Mouse (Mus musculus) embryonic facial prominence, embryonic 15.5 days (tissue): ENCODE measurements around the gene Rfx5. TPM values are rescaled to one million over a fixed set of nuclear protein-coding genes. Genes with fewer than 3 reads are reported as not detected.

ENCODE experiments used
- ATAC-seq: fragments of 200-750 bp; cut with Nextera tagmentation; 2 replicates; pipeline ENCODE4 v1.8.0; 2017; ENCODE audit warnings: low read depth, moderate TSS enrichment; ENCODE audit not compliant: insufficient number of reproducible peaks, low FRiP score, low TSS enrichment
- H3K27ac ChIP-seq: fragments of 300-500 bp; sonication (generic); replicated peaks from 2 replicates; pipeline ENCODE4 v1.5.1; 2015; ENCODE audit warnings: mild to moderate bottlenecking, inconsistent platforms
- H3K27me3 ChIP-seq: fragments of 300-500 bp; sonication (generic); 2 replicates; pipeline ENCODE4 v1.6.1; 2015; ENCODE audit warnings: inconsistent platforms
- H3K36me3 ChIP-seq: fragments of 300-500 bp; sonication (generic); 2 replicates; pipeline ENCODE4 v1.6.1; 2015; ENCODE audit warnings: mild to moderate bottlenecking, inconsistent platforms
- H3K4me1 ChIP-seq: fragments of 300-500 bp; sonication (generic); 2 replicates; pipeline ENCODE4 v1.6.1; 2015; ENCODE audit warnings: inconsistent platforms
- H3K4me2 ChIP-seq: fragments of 300-500 bp; sonication (generic); replicated peaks from 2 replicates; pipeline ENCODE4 v1.6.1; 2015; ENCODE audit warnings: mild to moderate bottlenecking, inconsistent platforms
- H3K4me3 ChIP-seq: fragments of 300-500 bp; sonication (generic); replicated peaks from 2 replicates; pipeline ENCODE4 v1.5.1; 2015; ENCODE audit warnings: mild to moderate bottlenecking, inconsistent platforms
- H3K9ac ChIP-seq: fragments of 300-500 bp; sonication (generic); 2 replicates; pipeline ENCODE4 v1.6.1; 2015; ENCODE audit warnings: inconsistent platforms
- H3K9me3 ChIP-seq: fragments of 300-500 bp; sonication (generic); replicated peaks from 2 replicates; pipeline ENCODE4 v1.6.1; 2016; ENCODE audit warnings: inconsistent platforms
- WGBS: fragments of 180-500 bp; shearing (Covaris S2); methylation state at CpG from one replicate; pipeline ENCODE4 v1.1.7; 2015; 5-methylcytosine and 5-hydroxymethylcytosine counted together
- polyA plus RNA-seq: library from polyadenylated mRNA; unstranded; fragments of >200 nt; fragmentation: Nextera tagmentation; extraction: Ambion mirVana; gene quantifications from 2 replicates; pipeline ENCODE4 v1.2.1, GENCODE M21; 2015

Rfx5 gene
- polyA plus RNA-seq, 1 experiment from 2014 or later = 11.0 TPM

DNA sequence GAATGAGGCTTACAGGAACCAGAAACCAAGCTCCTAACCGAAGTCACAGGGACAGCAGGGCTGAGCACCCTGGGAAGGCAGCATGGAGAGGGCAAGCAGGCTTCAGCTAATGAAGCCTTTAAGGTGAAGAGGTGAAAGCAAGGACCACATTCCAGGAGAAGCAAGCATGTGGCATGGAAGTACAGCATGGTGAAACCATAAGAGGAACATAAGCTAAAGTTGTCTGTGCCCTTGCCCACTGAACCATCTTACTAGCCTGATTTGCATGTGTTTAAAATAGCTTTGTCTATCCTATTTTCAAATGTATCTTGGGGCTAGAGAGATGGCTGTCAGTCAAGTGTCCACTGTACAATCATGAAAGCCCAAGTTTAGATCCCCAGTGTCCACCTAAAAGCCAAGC is 12.0 kb downstream of the Rfx5 start:
- no peaks in the 10 kb centered on the region for H3K9me3 ChIP-seq
- no peaks in the 10 kb centered on the region for H3K36me3 ChIP-seq
- H3K27ac ChIP-seq = no peak overlapping the region
- no peak overlapping the region for H3K4me2 ChIP-seq
- H3K27me3 ChIP-seq = no peaks in the 10 kb centered on the region
- no peak for ATAC-seq
- H3K4me3 ChIP-seq = no peak overlapping the region
- 81% methylated on average over 1 of the region's 1 CpGs for WGBS
- H3K4me1 ChIP-seq = no peaks in the 10 kb centered on the region
- no peak overlapping the region for H3K9ac ChIP-seq

DNA sequence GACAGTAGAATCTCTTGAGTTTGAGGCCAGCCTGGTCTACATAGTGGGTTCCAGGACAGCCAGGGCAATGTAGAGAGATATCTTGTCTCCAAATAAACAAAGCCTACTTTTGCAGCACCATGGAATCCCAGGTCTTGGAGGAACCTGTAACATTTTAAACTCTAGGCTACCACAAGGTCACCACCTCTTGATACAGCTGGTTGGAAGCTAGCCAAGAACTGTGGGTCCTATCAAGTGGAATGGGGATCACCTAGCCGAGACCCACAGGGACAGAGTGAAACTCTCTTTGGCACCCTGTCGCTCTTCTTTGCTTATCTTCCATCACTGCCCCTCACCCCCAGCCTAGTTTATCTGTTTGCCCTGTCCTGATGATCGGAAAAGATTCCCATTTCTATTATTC is 18.7 kb downstream of the Rfx5 start:
- H3K9me3 ChIP-seq = no peaks in the 10 kb centered on the region
- H3K36me3 ChIP-seq = peaks cover 7% of the 10 kb centered on the region
- no peak overlapping the region for H3K4me3 ChIP-seq
- 93% methylated on average over 3 of the region's 3 CpGs for WGBS
- no peaks in the 10 kb centered on the region for H3K27me3 ChIP-seq
- no peak overlapping the region for H3K4me2 ChIP-seq
- no peak overlapping the region for H3K9ac ChIP-seq
- no peak overlapping the region for H3K27ac ChIP-seq
- ATAC-seq = no peak
- peaks cover 16% of the 10 kb centered on the region for H3K4me1 ChIP-seq

DNA sequence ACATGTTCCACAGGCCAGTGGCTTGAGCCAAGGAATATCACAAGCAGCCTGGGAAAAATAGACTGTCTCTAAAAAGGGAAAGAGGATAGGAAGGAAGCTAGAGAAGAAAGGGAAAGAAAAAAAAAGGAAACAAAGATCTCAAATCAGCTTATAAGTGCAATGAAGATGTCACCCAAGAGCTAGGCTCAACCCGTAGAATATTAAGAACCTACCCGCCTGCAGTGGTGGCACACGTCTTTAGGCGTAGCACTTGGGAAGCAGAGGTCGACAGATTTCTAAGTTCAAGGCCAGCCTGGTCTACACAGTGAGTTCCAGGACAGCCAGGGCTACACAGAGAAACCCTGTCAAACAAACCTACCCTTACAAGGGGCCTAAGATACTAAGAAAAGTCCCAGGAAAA is 19.7 kb downstream of the Rfx5 start:
- peaks cover 12% of the 10 kb centered on the region for H3K36me3 ChIP-seq
- no peaks in the 10 kb centered on the region for H3K27me3 ChIP-seq
- ATAC-seq = no peak
- no peaks in the 10 kb centered on the region for H3K9me3 ChIP-seq
- 88% methylated on average over 5 of the region's 5 CpGs for WGBS
- H3K9ac ChIP-seq = no peak overlapping the region
- peak overlapping the region; percentile 73; the same call in 1 of the 2 replicates for H3K4me2 ChIP-seq
- H3K4me3 ChIP-seq = peak overlapping the region; percentile 98; the same call in 1 of the 2 replicates
- peaks cover 16% of the 10 kb centered on the region for H3K4me1 ChIP-seq
- H3K27ac ChIP-seq = no peak overlapping the region

DNA sequence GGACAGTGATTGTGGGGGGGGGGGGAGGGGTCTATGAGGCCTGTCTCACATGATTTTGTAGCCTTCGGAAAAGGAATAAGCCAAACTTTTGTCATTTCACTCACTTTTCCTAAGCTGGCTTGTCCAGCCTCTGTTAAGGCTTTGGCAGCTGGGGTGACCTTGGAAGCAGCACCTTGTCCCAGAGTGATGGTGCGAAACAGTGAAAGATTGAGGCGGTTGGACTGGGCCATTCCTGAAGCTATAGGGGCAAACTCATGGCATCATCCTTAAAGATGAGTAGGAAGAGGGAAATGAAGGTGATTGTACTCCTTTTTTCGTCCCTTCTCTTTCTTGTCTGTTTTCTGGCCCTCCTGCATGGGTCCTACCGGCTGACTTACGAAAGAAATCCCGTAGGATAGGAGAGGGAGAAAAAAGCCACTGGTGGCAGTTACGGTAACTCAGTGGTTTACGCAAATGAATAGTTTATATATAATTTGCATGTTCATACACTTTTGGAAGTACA is 20.2 kb downstream of the Rfx5 start:
- H3K9me3 ChIP-seq = no peaks in the 10 kb centered on the region
- H3K27ac ChIP-seq = peak overlapping the region; percentile 94; the same call in 1 of the 2 replicates
- peaks cover 16% of the 10 kb centered on the region for H3K4me1 ChIP-seq
- peak overlapping the region; percentile 35 for H3K9ac ChIP-seq
- H3K4me2 ChIP-seq = peak overlapping the region; percentile 73
- no peaks in the 10 kb centered on the region for H3K27me3 ChIP-seq
- peaks cover 12% of the 10 kb centered on the region for H3K36me3 ChIP-seq
- H3K4me3 ChIP-seq = peak overlapping the region; percentile 98
- 19% methylated on average over 9 of the region's 9 CpGs for WGBS
- ATAC-seq = peak; percentile 5; the same call in 1 of the 2 replicates

DNA sequence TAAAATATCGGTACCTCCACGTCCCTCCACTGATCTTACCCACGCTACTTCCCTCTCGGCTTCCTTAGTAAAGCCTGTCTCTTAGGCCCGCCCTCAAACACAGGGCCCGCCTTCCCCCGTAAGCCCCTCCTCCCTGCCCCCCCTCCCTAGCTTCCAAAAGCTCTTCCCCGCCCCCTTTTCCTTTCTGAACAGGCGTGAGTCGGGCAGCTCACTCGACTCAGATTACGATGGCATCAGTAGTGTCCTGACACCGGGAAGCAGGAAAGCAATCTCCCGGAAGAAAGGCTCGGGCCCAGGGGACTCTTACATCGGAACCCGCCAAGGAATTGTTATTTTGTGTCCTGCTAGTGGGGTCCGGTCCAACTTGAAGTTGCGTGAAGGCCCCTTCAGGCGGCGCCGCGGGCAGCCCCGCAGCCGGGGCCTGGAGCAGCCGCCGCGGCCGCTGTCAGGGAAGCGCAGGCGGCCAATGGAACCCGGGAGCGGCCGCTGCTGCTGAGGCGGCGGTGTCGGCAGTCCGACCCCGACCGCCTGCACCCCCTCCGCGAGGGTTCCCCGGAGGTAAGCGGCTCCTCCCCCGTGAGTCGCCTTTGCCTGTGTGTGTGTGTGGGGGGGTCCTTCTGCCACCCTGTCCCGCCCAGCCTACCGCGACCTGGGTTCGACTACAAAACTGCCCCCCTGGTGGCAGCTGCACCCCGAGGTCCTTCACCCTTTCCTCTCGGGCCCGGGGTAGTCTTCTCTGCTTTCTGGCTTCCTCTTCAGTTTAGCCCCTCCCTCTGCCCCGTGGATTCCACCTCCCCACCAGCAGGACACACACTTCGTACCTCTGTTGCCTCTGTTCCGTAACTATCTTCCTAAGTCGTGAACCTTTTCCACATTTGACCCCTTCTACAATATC is 20.9 kb downstream of the Rfx5 start, which contains the start of gene Pi4kb:
Gene Pi4kb, plus strand, starts transcription at position 204 of the 895 bp plus-strand sequence.
- Histone ChIP-seq H3K4me2 (peak within 1 kb of the TSS; percentile 73), H3K27ac (peak within 1 kb of the TSS; percentile 94), H3K27me3 (no peaks in the 10 kb centered on the region), H3K9me3 (no peaks in the 10 kb centered on the region), H3K4me1 (peaks cover 16% of the 10 kb centered on the region), H3K36me3 (peaks cover 12% of the 10 kb centered on the region), H3K4me3 (peak within 1 kb of the TSS; percentile 98), H3K9ac (peak within 1 kb of the TSS; percentile 88)
- ATAC-seq = peak; percentile 94
- under 1% methylated on average over 57 of the region's 57 CpGs for WGBS

DNA sequence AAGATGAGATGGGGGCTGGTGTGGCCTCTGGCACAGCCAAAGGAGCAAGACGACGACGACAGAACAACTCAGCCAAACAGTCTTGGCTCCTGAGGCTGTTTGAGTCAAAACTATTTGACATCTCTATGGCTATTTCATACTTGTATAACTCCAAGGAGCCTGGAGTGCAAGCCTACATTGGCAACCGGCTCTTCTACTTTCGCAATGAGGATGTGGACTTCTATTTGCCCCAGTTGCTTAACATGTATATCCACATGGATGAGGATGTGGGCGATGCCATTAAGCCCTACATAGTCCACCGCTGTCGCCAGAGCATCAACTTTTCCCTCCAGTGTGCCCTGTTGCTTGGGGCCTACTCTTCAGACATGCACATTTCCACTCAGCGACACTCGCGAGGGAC is 30.4 kb downstream of the Rfx5 start:
- Histone ChIP-seq H3K4me1 (peaks cover 23% of the 10 kb centered on the region), H3K27ac (no peak overlapping the region), H3K36me3 (peaks cover 41% of the 10 kb centered on the region), H3K4me3 (no peak overlapping the region), H3K9ac (no peak overlapping the region), H3K27me3 (no peaks in the 10 kb centered on the region), H3K4me2 (no peak overlapping the region), H3K9me3 (no peaks in the 10 kb centered on the region)
- no peak for ATAC-seq
- 89% methylated on average over 11 of the region's 11 CpGs for whole genome bisulfite sequencing

DNA sequence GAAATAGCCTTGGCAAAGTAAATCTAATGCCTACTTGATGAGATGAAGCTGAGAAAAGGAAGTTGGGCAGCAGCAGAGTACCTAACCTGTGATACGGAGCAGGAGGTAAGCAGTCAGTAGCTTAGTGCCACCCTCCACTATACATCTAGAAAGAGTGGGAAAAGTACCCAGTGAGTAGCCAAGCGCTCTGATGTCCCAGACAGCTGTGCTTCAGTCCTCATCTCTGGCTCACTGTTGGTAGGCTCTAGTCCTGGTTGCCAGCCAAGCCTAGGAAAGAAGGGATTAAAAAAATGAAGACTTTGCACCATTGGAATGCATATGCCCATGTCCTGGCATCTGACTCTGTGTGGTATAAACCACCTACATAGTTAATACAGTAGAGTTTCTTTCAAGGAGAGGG is 31.6 kb downstream of the Rfx5 start:
- Histone ChIP-seq H3K4me1 (peaks cover 35% of the 10 kb centered on the region), H3K9ac (no peak overlapping the region), H3K9me3 (no peaks in the 10 kb centered on the region), H3K4me2 (no peak overlapping the region), H3K27ac (no peak overlapping the region), H3K27me3 (no peaks in the 10 kb centered on the region), H3K36me3 (peaks cover 45% of the 10 kb centered on the region), H3K4me3 (no peak overlapping the region)
- WGBS = 96% methylated on average over 2 of the region's 2 CpGs
- ATAC-seq = no peak

DNA sequence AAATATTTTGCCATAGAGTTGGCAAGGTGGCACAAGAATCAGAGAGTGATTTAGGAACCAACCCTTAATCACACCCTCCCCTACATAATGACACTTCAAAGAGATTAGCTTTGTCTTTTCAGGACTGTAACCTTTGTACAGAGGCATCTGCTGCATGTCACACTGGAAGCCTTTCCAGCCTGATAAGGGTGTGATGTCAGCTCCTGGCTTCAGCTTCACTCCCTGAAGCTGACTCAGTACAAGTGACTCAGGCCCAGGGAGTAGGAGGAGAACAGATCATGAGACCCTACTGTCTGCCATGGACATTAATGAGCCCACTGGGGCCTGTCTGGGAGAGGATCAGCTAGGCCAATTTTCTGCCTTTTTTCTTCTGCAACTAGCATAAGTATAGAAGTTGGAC is 33.7 kb downstream of the Rfx5 start:
- no peak overlapping the region for H3K9ac ChIP-seq
- H3K27ac ChIP-seq = no peak overlapping the region
- no peak for ATAC-seq
- H3K4me1 ChIP-seq = peaks cover 37% of the 10 kb centered on the region
- no peak overlapping the region for H3K4me2 ChIP-seq
- peaks cover 38% of the 10 kb centered on the region for H3K36me3 ChIP-seq
- no peak overlapping the region for H3K4me3 ChIP-seq
- H3K27me3 ChIP-seq = no peaks in the 10 kb centered on the region
- no peaks in the 10 kb centered on the region for H3K9me3 ChIP-seq

DNA sequence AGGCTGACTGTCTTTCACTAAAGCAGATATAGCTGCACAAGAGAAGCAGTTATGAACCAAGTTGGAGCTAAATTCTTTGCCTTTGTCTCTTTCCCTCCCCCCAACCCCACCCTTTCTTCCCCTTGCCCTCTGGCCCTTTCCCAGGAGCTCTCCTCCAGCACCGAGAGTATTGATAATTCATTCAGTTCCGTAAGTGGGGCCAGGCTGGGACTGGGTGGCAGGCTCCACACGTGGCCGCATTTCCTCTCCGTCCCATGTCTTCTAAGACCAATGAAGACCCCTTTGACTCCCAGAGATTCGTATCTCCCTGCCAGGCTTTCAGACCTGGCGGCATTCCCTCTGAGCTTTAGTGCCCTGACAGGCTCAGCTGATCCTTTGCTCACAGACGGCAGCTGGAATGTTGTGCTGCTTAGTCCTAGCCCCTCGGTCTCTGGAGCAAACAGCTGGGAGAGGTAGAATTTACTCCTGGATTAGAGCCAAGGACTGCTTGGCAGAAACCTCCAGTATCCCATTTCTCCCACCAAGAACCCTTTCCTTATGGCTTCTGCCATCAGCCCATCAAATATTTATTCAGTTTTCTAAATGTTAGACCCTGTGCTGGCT is 35.4 kb downstream of the Rfx5 start:
- peaks cover 44% of the 10 kb centered on the region for H3K36me3 ChIP-seq
- H3K4me2 ChIP-seq = peak overlapping the region; percentile 21; the same call in 1 of the 2 replicates
- H3K9ac ChIP-seq = no peak overlapping the region
- no peak overlapping the region for H3K4me3 ChIP-seq
- peak; percentile 81; the same call in 1 of the 2 replicates for ATAC-seq
- H3K4me1 ChIP-seq = peaks cover 37% of the 10 kb centered on the region
- no peaks in the 10 kb centered on the region for H3K9me3 ChIP-seq
- H3K27me3 ChIP-seq = no peaks in the 10 kb centered on the region
- 11% methylated on average over 9 of the region's 9 CpGs for WGBS
- H3K27ac ChIP-seq = peak overlapping the region; percentile 77

DNA sequence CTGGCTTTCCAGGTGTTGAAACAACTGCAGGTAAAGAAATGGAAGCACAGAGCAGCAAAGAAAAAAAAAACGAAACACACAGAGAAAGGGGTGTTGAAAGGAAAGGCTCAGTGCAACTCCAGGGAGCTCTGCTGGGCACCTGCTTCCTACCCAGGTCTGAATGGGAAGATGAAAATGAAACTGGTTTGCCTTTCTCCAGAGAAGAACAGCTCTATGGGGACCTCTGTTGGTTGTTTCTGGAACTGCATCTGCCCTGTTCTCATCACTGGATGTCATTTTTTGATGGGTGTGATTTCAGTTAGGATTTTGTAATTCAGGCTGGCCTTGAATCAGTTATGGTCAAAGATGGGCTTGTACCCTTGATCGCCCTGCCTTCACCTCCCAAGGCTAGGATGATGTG is 43.1 kb downstream of the Rfx5 start:
- Histone ChIP-seq H3K9ac (no peak overlapping the region), H3K36me3 (peaks cover 90% of the 10 kb centered on the region), H3K27ac (no peak overlapping the region), H3K27me3 (no peaks in the 10 kb centered on the region), H3K4me1 (no peaks in the 10 kb centered on the region), H3K4me3 (no peak overlapping the region), H3K9me3 (no peaks in the 10 kb centered on the region), H3K4me2 (no peak overlapping the region)
- WGBS = 30% methylated on average over 2 of the region's 2 CpGs
- no peak for ATAC-seq

DNA sequence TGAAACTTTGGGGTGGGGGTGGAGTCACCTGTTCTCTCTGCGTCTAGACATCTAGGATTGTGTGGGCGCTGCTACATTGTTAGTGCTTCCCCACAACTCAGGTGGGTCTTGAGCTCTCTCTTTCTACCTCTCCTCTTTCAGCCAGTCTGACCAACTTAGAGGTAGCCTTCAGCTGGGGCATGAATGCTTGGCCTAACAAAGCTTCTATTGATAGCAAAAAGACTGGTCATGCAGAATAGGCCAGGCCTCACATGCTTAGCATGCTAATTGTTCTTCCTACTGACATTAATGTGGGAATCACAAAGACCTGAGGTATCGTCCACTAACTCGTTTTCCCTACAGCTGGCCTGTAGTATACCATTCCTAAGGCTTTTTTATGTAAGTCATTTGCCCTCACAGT is 48.7 kb downstream of the Rfx5 start:
- Histone ChIP-seq H3K4me2 (no peak overlapping the region), H3K4me1 (no peaks in the 10 kb centered on the region), H3K9ac (no peak overlapping the region), H3K27me3 (no peaks in the 10 kb centered on the region), H3K36me3 (peaks cover 86% of the 10 kb centered on the region), H3K27ac (no peak overlapping the region), H3K9me3 (no peaks in the 10 kb centered on the region), H3K4me3 (no peak overlapping the region)
- WGBS = 89% methylated on average over 4 of the region's 4 CpGs
- ATAC-seq = no peak
